Mouse (Mus musculus): Measurements from ENCODE around the gene Stx6. TPM values are rescaled to one million over a fixed set of nuclear protein-coding genes. Genes with fewer than 3 reads are reported as not detected.
A peak's percentile ranks its signal among the peaks of the same experiment; 100 is the strongest.

Gene Stx6
- 10 to 100 TPM; 49.2 to 53.5 TPM for total RNA-seq (2021)
- long read RNA-seq, experiment 1, full-length matches to known transcripts: 90 of 94 reads
- long read RNA-seq, experiment 1, partial matches to known transcripts: 0 of 94 reads
- long read RNA-seq, experiment 1, other reads (novel, unspliced or antisense): 4 of 94 reads
- long read RNA-seq, experiment 2, full-length matches to known transcripts: 187 of 194 reads
- long read RNA-seq, experiment 2, partial matches to known transcripts: 1 of 194 reads
- long read RNA-seq, experiment 2, other reads (novel, unspliced or antisense): 6 of 194 reads

DNA sequence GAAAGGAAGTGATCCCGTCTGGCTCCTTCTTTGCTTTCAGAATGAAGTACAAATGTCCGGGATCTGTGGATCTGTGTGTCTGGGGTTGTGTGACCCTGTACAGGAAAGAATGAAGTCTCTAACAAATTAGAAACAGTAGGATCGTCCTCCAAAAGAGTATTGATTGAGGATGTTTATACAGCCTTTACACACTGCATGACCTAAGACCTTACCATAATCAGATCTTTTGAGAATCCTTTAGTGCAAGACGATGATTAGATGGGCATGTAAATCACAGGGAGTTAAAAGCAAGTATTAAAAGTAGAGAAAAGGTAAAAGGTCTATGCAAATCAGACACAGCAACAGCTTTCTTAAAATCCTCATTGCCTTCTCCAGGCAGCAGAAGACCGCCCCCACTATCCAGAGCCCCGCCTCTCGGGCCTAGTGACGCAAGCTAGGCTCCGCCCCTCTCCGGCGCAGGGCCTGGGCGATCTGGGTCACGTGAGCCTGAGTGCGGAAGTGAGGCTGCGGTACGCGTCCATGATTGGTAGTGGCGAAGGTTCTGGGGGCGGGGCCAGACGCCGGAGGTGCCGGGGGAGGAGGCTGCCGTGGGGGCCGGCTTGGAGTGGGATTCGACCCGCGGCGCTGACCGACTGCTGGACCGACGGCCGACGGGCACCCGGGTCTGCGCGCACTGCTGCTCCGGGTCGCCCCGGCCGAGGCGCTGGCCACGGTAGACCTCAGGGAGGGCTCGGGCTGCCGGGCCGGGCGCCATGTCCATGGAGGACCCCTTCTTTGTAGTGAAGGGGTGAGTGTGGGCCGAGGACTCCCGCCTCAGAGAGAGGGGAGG is at the start of gene Stx6:
Gene Stx6 (plus strand): TSS at position 575 of the 829 bp plus-strand sequence.
- DNase-seq (ENCODE audit: low spot score in 2 of 2): peak; percentile 97

DNA sequence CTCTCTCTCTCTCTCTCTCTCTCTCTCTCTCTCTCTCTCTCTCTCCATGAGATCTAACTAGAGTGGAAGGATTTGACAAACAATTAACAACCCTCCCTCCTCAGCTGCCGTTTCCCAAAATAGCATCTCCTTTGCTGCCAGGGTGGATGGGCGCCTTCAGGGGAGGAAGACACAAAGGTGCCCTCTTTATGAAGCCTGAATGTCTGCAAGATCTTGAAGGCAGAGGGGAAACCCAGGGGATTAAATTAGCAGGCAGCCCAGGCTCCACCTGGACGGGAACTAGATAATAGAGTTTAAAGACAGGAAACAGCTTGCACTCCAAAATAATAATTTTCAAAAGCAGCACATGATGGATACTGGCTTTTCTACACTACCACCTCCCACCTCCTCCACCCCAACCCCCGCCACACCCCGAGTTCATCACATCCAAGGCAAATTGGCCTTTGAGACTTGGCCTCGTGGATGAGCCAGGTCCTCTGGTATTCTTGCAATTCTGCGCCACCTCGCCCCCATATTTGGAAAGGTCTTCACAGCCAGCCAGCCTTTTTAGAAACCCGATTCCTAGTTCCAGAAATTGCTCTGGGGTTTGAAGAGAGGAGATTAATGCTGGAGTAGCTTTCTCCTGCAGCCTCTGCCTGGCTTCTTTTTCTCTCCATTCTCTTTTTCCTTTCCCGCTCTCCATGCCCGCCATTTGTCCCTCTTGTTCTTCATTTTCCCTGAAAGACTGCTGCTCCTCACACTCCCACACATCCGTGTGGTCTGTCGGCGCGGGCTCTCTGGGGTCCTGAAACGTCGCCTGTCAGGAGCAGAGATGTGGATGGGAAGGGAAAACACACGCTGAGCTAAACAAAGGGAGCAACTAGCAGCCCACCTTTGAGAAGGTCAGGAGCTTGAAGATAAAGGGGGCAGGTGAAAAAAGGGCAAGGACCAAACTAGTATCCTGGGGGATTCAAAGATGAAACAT is 48.8 kb upstream of the Stx6 start:
- DNase-seq (ENCODE audit: low spot score in 2 of 2): no peak

DNA sequence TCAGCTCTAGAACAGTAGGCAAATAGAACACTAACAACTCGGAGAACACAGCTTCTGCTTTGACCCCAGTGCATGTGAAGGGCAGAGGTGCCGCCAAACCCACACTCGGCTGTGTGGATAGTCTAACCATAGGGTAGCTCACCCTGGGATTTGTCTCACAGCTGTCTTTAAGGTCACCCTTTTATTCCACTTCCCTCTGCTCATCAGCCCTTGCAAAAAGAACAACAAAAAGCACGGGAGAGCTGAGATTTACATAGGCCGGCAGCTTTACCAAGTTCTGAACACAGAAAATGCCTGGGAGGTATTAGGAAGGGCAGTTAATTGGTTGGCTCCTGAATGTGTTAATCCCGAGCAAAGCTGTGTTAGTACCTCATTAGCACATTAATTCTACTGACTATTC is 47.0 kb upstream of the Stx6 start:
- DNase-seq (ENCODE audit: low spot score in 2 of 2): no peak

GRCm38 (mm10) chr1:155112118-155112517 is 46.4 kb upstream of the Stx6 start:
- DNase-seq (ENCODE audit: low spot score in 2 of 2): no peak

DNA sequence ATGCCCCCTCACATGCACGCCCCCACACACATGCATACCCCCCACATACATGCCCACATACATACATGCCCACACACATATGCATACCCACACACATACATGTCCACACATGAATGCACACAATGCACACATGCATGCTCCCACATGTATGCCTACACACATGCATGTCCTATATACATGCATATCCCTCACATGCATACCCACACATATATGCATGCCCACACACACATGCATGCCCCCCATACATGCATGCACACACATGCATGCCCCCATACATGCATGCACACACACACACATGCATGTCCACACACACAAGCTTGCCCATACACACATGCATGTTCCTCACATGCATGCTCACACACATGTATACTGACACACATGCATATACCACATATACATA is 45.6 kb upstream of the Stx6 start:
- no peak for DNase-seq (ENCODE audit: low spot score in 2 of 2)

DNA sequence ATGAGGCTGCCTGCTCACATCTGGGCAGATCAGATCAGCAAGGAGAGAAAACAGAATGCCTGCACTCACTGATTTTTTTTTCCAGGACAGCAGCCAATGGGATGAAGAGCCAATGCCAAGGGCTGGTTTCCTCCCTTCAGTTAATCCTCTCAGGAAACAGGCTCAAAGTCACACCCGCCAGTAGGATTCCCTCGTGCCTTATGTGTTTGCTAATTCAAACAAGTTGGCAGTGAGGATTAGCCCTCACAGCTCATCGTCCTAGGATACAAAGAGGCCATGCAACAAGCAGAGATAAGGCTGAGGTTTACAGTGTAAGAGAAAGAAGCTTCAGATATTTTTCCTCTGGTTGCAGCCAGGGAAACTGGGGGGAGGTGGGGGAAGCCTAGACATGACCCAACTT is 44.6 kb upstream of the Stx6 start:
- DNase-seq (ENCODE audit: low spot score in 2 of 2): no peak

- no peak for DNase-seq (ENCODE audit: low spot score in 2 of 2)
These were observed 38.8 kb upstream of the Stx6 start for GRCm38 (mm10) chr1:155119719-155120118.

- no peak for DNase-seq (ENCODE audit: low spot score in 2 of 2)
These were observed 36.3 kb upstream of the Stx6 start for GRCm38 (mm10) chr1:155121977-155122939.

GRCm38 (mm10) chr1:155124397-155124796 is 34.1 kb upstream of the Stx6 start:
- no peak for DNase-seq (ENCODE audit: low spot score in 2 of 2)

- no peak for DNase-seq (ENCODE audit: low spot score in 2 of 2)
These were observed 31.8 kb upstream of the Stx6 start for GRCm38 (mm10) chr1:155126716-155127115.

DNA sequence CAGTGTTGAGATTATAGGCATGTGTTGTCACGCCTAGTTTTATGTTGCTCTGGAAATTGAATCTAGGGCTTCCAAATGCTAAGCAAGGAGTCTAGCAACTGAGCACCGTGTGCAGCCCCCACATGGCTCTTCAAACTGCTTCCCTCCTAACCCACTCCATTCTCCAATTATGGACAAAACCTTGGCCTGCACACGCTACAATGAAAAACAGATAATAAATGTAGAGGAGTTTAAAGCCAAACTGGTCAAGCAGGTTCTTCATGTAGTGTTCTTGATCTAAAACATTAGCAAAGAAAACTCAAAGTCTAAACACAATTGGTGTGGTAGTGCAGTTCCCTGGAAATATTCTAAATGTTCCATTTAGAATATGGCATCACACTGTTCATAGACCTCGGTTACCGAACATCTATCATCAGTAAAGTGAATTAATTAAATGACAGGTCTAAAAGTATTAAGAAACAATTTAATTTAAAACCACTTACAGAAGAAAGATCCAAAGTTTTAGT is 31.0 kb upstream of the Stx6 start:
- no peak for DNase-seq (ENCODE audit: low spot score in 2 of 2)

DNA sequence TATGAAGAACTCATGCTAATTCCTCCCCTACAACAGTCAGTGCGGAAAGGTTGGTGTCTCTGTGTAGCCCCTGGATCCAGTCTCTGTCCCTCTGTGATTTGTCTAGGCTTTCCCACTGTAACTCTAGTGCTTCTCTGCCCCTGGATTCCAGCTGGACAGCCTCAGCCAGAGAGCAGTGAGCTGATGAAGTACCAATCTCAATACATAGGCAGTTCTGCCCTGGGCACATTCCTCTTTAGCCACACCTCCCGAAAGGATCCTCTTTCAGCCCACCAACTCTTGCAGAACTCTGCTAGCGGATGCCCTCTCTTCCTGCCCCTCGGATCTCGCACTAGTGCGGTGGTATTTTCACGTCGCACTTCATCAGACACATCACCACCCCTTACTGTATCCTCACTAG is 23.6 kb upstream of the Stx6 start:
- DNase-seq (ENCODE audit: low spot score in 2 of 2): no peak

DNA sequence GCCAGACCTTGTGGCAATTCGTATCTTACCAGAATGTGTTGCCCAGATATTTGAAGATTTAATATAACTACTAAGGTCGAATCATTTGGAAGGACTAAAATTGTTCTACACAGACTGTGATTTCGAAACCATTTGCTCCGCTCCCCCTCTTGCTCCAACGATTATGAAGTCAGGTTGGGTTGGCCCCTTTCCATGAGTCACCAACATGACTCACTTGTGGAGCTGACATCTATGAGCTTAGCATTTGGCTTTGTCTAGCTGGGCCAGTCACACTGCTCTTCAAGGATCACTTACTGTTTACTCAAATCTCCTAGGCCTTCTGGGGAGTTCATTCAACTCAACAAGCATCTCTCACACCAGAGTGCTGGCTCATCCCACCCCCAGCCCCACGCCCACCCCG is 19.7 kb upstream of the Stx6 start:
- DNase-seq (ENCODE audit: low spot score in 2 of 2): peak; percentile 42 to 50

GRCm38 (mm10) chr1:155140076-155140475 is 18.4 kb upstream of the Stx6 start:
- DNase-seq (ENCODE audit: low spot score in 2 of 2): peak; percentile 54 to 60

DNA sequence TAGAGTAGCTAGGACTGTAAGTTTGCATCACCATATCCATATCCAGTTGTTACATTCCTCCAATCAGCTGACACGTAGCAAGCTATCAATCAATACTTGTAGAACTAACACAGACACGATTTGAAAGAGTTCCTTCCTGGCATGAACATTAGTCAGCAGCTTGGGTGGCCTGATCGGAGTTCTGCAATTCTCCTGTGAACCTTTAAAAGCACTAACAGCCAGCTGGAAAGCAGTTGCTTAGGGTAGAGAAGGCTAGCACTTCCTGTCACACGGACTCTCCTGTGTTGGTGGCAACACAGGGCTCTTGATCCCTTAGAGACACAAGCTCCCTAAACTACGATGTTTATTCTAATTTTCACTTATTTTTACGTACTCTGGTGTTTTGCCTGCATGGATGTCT is 12.9 kb upstream of the Stx6 start:
- DNase-seq (ENCODE audit: low spot score in 2 of 2): no peak

- peak in 1 of 2 experiments; percentile 20 for DNase-seq (ENCODE audit: low spot score in 2 of 2)
These were observed 11.9 kb upstream of the Stx6 start, which contains the start of gene Mr1 for GRCm38 (mm10) chr1:155146572-155146980. Gene Mr1 (minus strand): TSS chr1:155146814.

- no peak for DNase-seq (ENCODE audit: low spot score in 2 of 2)
These were observed 11.3 kb upstream of the Stx6 start for GRCm38 (mm10) chr1:155147228-155147627.

DNA sequence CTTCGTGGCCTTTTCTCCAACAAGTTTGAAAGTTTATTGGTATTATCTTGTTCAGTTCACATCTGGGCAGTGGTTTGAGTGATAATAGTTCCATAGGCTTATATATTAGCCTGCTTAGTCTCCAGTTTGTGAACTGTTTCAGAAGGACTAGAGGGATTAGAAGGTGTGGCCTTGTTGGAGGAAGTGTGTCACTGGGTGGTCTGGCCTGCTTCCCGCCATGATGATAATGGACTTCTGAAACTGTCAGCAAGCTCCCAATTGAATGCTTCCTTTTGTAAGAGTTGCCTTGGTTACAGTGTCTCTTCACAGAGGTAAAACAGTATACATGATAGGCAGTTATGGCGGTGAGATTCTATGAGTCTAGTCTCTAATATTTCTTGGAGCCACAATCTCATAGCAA is 9.1 kb upstream of the Stx6 start:
- no peak for DNase-seq (ENCODE audit: low spot score in 2 of 2)

DNA sequence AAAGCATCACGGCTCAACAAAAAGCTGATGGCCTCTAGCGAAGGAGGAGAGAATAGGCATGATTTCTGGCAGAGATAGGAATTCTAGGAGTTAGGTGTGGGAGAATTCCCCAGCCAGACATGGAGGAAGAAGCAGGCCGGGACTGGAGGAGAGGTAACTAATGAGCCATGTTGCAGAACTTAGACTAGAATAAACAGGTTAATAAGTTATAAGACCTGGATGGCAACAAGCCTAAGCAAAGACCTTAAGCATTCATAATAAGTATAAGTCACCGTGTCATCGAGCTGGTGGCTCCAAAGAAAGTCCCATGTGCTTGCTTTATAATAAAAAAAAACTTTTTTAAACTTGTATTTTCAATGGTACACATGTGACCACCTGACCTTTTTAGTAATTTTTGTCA is 7.7 kb upstream of the Stx6 start:
- no peak for DNase-seq (ENCODE audit: low spot score in 2 of 2)

DNA sequence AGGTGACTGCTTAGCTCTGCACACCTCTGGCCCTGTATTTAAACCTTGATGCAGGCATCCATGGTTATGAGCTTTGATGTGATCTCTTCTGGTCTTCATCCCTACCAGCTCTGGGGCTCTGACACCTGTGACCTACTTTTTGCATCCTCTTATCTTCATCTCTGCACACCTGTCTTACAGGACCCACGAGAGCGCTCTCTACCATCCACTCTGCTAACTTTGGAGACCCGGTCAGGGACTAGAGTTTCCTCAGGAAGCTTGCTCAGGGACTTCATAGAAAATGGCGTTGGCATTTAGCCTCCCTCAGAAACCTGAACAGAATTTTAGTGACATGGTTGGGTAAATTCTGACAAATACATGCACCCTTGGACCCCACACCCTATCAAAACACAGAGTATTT is 4.6 kb upstream of the Stx6 start:
- no peak for DNase-seq (ENCODE audit: low spot score in 2 of 2)
